Mouse (Mus musculus): ENCODE measurements around the gene Rpl13a.
"Not testable (repeated sequence)": the region's sequence is repeated elsewhere in the genome, so short reads cannot be mapped to it uniquely, and the experiment has no call there.

Rpl13a gene

GRCm38 (mm10) chr7:45111940-45112339, 16.6 kb downstream of the Rpl13a start:
- DNase-seq = no peak

GRCm38 (mm10) chr7:45110089-45110488, 18.5 kb downstream of the Rpl13a start:
- not testable (repeated sequence) for DNase-seq

- DNase-seq = no peak
These were observed 21.4 kb downstream of the Rpl13a start for GRCm38 (mm10) chr7:45107052-45107645.

- no peak for DNase-seq
These were observed 22.1 kb downstream of the Rpl13a start for GRCm38 (mm10) chr7:45106441-45106840.

GRCm38 (mm10) chr7:45105491-45105890, 23.1 kb downstream of the Rpl13a start:
- DNase-seq = no peak

GRCm38 (mm10) chr7:45104941-45105340, 23.6 kb downstream of the Rpl13a start:
- DNase-seq = no peak

GRCm38 (mm10) chr7:45103652-45104180, 24.8 kb downstream of the Rpl13a start, which contains the start of gene Fcgrt:
Gene Fcgrt, minus strand, starts transcription at chr7:45103851.
- DNase-seq = peak; percentile 26

- no peak for DNase-seq
These were observed 25.5 kb downstream of the Rpl13a start for GRCm38 (mm10) chr7:45102940-45103585.

- no peak for DNase-seq
These were observed 26.1 kb downstream of the Rpl13a start for GRCm38 (mm10) chr7:45102441-45102840.

- no peak for DNase-seq
These were observed 28.5 kb downstream of the Rpl13a start for GRCm38 (mm10) chr7:45100046-45100445.

GRCm38 (mm10) chr7:45098541-45099240, 29.9 kb downstream of the Rpl13a start:
- DNase-seq = no peak

GRCm38 (mm10) chr7:45097479-45097878, 31.1 kb downstream of the Rpl13a start:
- no peak for DNase-seq

- DNase-seq = not testable (repeated sequence)
These were observed 32.6 kb downstream of the Rpl13a start for GRCm38 (mm10) chr7:45095965-45096364.

GRCm38 (mm10) chr7:45095367-45095766, 33.2 kb downstream of the Rpl13a start:
- no peak for DNase-seq

GRCm38 (mm10) chr7:45094121-45094520, 34.4 kb downstream of the Rpl13a start:
- no peak for DNase-seq

- no peak for DNase-seq
These were observed 35.0 kb downstream of the Rpl13a start for GRCm38 (mm10) chr7:45093516-45093905.

GRCm38 (mm10) chr7:45092828-45093515, 35.6 kb downstream of the Rpl13a start:
- no peak for DNase-seq

GRCm38 (mm10) chr7:45092048-45092447, 36.5 kb downstream of the Rpl13a start, which contains the start of gene Rcn3:
Gene Rcn3, minus strand, starts transcription at chr7:45092221.
- DNase-seq = no peak

GRCm38 (mm10) chr7:45091001-45091990, 37.3 kb downstream of the Rpl13a start:
- DNase-seq = no peak

- no peak for DNase-seq
These were observed 38.1 kb downstream of the Rpl13a start for GRCm38 (mm10) chr7:45090251-45090977.

GRCm38 (mm10) chr7:45088597-45088996, 40.0 kb downstream of the Rpl13a start:
- DNase-seq = no peak

Data from cerebellum, adult 8-10 months (tissue).